Mouse (Mus musculus): ENCODE results near the gene Treml1.
"Not testable (repeated sequence)": the region's sequence is repeated elsewhere in the genome, so short reads cannot be mapped to it uniquely, and the experiment has no call there.

The Treml1 gene

DNA sequence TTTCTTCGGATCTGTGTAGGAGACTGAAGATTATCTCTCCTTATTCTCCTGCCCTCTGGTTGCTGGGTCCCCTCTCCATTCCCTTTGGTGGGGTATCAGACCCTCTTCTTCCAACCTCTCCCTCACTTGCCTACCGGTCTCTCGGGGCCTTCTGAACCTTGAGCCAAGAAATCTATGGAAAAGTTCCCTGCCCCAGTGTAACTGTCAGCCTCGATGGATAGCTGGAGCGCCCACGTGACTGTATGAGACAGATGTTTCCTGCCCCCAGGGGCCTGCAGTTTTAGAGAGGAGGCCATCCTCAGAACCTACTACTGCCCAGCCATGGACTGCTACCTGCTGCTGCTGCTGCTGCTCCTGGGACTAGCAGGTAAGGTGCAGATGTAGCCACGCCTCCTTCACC, at the start of gene Treml1:
Gene Treml1 (plus strand): TSS at position 301 of the 400 bp plus-strand sequence.
- DNase-seq: no peak

DNA sequence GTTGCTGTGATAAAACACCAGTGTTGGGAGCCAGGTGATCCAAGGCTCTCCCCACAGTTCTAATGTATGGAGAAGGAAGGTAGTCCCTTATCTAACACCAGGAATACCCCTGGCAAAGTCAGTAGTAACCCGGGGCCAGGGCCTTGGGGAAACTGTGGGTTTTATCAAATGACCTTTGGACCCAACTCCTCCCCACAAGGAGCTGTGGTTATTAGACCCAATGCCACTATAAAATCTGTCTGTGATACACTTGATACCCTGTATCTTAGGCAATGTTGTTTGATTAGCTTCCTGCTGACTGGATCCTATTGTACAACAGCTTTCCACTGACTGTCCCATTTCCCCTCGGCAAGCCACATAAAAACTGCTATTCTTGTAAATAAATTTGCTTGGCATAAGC, 47.6 kb upstream of the Treml1 start:
- DNase-seq: no peak

DNA sequence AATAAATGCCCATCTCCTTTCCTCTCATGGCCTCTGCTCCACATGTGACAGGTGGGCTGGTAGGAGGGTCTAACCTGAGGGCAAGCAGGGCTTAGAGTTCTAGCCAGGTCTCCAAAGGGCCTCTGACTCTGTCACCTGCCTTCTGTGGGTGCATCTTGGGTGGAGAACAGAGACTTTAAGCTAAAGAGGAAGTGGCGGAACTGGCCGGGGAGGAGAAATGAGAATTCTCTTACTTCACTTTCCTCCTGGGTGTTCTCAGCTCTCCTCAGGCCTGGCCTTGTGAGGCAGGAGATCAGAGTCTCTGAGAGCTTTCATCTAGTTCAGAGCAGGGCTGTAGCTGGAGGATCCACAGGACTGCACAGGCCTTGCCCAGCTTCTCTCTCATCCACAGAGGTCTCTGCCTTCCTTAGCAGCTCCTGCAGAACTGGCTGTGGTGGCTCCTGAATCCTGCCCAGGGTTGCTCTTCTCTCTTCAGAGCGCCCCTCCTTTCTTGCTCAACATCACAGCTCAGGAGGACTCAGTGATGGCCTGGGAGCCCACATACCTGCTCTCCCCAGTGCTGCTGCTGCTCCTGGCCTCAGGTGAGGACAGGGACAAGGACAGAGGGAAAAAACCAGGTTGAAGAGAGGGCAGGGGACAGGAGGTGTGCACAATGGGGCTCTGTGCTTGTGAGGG, 43.7 kb upstream of the Treml1 start, which contains the start of gene B430306N03Rik:
Gene B430306N03Rik (plus strand): TSS at position 237 of the 675 bp plus-strand sequence.
- not testable (repeated sequence) for DNase-seq

DNA sequence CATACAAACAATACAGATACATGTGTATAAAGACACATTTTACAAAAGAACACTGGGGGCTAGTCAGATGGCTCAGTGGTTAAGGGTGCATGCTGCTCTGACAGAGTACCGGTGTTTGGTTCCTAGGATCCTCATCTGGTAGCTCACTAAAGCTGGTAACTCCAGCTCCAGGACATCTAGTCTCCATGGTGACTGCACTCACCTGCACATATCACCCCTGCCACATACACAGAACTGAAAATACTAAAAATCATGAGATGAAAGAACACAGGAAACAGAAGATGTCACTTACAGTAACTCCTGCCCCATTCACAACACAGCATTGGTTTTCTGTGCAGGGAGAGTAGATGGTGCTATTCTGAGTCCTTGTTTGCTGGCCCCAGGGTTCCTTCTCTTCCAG, 41.0 kb upstream of the Treml1 start:
- DNase-seq: no peak

DNA sequence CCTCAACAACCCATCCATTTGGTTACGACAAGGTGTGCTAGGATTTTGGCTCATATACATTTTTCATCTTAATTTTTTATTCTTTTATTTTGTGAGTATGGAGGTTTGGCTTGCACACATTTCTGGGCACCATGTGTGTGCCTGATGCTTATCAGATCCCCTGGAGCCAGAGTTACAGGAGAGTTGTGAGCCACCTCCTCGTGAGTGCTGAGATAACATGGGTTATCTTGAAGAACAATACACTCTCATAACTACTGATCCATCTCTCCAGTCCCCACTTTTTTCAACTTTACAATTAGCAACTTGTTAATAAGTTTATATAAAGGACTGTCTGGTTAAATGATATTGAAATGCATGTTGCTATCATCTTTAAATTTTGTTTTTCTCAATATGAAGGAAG, 38.4 kb upstream of the Treml1 start:
- DNase-seq: no peak

DNA sequence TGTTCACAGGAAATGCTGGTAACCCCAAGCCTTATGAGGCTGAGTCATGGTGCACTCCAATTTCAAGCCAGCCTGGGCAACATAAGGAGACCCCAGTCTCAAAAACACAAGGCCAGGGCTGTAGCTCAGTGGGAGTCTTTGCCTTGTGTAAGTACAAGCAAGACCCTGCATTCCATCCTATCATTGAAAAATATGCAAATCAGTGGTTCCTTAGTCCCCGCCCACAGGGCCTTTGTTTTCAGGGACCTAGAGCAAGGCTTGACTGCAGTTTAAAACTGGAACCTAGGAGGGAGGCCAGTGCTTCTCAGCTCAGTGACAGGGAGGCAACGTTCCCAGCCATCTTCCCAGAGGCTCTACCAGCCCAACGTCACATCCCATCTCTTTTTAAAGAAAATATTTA, 36.5 kb upstream of the Treml1 start:
- DNase-seq: no peak

DNA sequence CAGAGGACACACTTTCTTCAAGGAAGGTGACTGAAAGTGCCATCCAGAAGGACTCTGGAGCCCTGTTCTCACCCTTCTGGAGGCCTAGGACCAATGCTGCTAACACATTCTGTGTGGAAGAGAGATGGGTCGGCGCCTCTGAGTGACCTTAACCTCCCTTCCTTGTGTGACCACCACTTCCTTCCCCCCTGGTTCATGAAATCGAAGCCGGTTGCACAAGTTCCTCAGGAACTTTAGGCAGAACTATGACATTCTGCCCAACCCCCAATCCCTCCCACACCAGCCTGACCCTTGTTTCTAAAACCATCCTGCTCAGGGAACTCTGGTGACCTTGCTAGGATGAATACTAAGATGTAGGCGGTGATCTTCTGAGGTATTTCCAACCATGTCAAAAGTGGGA, 35.5 kb upstream of the Treml1 start:
- no peak for DNase-seq

DNA sequence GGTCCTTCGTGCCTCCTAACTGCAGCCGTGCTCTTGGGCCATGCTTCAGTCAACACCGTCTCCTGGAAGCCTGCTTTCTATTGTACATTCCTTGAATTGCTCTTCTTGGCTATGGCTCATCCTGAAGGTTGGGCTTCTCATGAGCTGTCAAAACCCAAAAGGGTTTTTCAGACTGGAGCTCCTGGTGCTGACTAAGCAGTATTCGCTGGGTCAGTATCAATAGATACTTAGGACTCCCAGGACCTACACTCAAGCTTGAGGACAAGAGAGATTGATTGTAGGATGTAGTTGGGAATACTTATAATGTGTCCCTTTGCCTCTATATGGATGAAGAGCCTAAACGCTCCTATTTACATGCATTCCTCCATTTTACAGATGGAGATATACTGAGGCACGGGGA, 34.6 kb upstream of the Treml1 start:
- DNase-seq: no peak

DNA sequence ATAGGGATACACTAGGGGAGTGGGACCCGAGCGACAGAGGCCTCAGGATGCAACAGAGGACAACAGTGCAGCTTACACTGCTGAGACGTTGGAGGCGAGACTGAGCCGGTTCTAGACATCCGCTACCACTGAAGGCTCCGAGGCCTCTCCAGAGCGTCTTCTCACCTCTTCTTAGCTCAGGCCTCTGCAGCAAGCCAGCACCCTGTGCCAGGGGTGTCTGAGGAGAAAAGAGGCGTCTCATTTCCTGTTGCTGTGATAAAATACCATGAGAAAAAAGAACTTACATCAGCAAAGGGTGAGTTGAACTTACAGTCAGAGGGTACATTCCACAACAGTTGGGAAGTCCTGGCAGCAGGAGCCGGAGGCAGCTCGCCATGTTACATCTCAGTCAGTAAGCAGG, 34.1 kb upstream of the Treml1 start:
- no peak for DNase-seq

DNA sequence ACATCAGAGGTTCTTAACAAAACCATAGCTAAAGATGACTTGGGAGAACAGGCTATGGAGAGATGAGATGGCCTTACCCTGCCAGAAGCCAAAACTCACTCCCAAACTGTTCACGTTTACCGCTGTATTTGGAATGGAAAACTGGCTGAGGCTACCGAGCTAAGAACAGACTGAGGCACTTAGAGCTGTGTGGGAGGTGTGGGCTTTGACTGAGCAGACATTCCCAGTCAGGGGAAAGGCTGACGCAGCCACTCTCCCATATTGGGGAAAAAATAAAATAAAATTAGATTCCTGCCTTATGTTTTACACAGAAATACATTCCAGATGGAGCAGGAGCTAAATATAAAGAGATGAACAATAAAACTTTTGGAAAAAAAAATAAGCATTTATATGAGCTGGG, 33.1 kb upstream of the Treml1 start:
- peak; percentile 80 for DNase-seq

DNA sequence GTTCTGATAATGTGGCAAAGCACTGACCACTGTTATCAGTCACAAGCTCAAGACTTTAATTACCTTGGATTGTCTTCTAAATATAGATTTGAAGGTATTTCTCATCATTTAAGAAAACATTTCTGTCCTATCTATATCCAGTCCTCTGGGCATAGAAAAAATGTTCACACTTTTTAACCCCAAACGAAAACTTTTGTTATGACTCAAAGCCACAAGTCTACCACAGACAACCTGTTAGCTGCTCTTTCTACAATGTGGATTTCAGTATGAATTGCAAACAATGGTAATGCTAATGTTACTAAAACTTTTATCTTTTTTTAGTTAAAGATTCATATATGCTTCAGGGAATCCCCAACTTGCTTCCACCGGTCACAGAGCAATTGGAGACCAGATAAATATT, 27.2 kb upstream of the Treml1 start:
- DNase-seq: no peak

DNA sequence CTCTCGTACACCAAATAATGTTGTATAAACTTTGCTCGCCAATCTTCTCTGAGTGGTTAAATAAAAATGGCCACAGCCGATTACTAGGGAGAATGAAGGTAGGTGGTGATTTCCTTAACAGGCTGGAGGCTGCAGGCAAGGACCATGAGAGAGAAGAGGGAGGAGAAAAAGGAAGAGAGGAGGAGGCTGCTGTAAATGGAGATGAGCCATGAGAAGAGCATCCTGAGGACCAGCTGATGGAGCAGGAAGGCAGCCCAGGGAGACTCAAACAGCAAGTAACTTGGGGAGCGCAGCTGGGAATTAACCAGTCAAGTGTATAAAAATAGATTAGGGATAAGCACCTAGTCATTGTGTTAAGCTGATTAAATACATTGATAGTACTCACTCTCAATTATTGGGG, 25.5 kb upstream of the Treml1 start:
- DNase-seq: no peak

DNA sequence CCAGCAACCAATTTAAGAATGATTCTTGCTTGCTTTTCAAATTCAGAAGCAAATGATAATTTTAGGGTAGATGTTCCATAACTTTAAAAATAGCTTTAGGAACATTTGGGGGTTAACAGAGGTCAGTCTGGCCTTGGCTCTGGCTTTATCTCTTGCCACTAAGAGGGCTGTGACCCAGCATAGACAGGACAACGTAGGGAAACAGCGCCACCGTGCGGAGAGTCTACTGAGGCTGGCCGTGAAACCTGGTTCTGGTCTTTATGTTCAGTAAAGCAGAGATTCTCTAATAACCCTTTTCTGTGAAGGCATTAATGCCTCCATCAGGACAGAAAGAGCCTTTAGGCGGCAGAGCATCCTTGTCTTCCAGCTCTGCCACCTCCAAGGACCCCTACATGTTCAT, 22.9 kb upstream of the Treml1 start:
- DNase-seq: peak; percentile 77

DNA sequence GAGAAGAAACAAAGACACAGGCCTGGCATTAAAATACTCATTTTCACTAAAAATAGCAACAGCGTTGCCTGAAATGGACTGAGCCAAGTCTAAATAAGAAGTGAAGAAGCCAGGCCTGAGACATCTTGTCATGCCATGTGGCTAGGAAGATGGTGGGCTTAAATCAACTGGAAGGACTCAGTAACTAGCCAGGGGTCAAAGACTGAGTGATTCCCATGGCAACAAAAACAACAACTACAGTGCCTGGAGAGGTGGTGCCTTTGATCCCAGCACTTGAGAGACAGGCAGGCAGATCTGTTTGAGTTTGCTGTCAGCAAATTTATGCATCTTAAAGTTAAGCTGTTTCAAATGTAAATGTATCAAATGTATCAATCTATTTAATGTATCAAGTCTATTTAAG, 19.4 kb upstream of the Treml1 start:
- DNase-seq: no peak

DNA sequence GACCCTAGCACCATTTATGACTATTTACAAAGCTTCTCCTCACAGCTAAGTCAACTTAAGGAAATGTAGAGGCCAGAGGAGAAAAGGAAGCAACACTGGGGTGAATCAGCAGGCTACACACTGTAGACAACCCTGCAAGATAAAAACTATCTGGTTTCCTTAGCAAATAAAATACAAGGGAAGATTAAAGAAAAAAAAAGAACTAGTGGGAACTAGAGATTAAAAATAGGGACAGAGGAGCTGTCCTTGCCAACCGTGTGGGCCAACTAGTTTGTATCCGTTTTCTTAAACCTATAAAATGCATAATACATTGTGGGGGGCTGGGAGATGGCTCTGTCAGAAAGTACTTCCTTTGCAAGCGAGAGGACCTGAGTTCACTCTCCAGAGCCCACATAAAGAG, 17.8 kb upstream of the Treml1 start:
- no peak for DNase-seq

DNA sequence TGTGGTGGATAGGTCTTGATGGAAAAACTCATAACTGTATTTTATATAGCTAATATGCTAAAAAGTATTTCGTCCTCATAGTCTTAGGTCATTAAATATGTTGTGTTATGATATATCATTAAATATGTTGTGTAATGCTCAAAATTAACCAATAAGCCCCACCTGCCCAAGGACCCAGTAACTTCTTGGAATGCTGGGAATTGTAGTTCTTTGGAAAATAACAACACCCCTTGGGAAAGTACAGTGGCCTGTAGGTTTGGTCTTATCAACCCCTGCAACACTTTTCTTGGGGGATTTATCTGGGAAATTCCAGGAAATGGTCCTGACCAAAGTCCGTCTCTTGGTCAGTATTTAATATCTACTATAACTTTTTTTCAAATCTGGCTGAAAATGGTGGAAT, 16.7 kb upstream of the Treml1 start:
- no peak for DNase-seq

DNA sequence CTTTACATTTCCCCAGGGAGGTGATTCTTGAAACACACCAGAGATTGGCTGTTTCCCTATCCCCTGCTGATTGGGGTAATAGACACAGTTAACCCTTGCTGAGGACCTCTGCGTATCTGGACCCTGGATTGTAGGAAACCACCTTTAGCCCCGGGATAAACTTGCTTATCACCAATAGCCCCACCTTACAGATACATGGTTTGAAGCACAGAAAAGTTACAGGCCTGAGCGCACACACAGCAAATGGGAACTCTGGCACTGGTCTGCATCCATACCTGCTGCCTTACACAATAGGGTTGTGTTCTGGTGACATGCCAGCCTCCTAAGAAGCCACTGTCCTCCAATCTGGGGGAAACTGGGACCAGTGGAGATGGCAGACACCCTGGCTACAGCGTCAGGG, 13.9 kb upstream of the Treml1 start:
- no peak for DNase-seq

DNA sequence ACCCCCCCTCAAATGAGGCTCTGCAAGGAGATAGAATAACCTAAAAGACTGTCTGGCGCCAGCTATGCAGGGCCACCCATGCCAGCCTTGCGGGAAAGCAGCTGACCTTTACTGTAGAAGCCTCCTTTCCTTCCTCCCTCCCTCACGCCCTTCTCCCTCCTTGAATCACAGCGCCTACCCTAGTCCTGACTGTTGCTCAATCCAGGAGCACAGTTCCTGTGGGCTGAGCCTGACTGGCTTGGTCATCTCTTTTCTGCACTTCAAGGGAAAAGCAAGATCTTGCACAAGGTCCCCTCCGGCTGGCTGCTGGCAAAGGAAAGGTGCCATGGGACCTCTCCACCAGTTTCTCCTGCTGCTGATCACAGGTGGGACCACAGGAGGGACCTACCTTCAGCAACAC, 13.5 kb upstream of the Treml1 start, which contains the start of gene Trem2:
Gene Trem2 (plus strand): TSS at position 171 of the 400 bp plus-strand sequence.
- no peak for DNase-seq

DNA sequence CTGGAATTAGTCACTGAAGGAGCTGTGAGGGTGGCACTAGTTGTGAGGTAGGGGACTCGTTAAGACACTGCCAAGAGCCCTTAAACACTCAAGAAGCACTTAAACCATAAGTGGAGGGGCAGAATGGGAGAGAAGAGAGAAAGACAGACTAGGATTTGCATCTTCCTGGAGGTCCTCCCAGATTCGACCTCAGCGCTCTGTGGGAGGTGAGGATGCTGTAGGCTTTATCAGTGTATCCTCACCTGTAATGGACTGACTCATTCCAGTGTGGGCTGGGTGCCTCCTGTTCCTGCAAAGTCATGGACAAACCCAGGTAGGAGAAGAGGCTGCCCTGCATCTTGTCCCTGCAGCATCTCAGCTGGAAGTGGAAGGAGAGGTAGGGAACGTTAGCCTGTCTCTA, 12.9 kb upstream of the Treml1 start:
- DNase-seq: peak; percentile 47

DNA sequence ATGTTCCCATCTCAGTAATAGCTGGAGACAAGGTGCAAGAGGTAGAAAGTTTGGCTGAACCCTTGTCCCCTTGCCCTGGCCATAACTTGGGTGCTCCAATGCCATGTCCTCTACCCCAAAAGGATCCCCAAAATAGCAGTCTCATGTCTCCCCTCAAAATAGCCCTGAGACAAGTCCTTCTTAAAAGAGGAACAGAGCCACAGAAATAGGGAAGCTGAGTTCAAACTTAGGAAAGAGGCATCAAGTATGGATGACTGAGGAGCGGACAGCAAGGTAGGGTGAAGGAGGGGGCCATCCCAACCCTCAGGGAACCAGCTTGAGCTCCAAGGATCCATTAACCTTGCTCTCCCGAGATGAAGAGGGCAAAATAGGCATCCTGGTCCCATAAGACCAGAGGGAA, 12.4 kb upstream of the Treml1 start:
- DNase-seq: no peak

DNA sequence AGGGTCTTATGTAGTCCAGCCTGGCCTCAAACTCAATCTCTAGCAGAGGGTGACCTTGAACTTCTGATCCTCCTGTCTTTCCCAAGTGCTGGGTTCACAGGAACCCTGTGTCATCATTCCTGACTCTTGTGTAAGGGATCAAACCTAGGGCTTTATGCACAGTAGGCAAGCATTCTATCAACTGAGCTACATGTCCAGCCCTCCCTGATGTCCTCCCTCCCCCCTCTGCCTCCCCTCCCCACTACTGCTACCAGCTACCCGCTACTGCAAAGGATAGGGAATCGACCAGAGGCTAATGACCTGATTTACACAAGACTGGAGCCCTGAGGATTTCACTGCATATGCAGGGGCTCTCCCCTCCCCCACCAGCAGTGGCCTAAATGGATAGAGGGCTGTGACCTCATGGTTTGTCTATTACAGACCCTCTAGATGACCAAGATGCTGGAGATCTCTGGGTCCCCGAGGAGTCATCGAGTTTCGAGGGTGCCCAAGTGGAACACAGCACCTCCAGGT, 9.0 kb upstream of the Treml1 start:
- DNase-seq: no peak

DNA sequence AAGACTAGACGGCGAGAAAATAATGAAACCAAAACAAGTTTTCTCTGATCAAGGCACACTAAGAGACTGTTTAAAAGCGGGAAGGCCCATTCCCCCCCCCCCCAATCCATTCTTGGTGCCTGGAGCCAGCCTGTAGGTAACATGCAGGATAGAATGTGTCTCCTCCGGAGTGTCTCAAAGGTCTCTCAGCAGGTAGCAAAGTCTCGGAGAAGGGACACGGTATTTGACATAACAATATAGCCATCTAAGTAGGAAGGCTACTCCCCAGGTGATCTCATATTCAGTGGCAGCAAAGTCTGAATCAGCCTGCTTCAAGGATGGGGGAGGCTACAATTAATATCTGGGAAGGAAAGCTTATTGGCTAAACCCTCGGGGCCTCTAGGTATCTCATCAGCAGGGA, 6.7 kb upstream of the Treml1 start:
- DNase-seq: not testable (repeated sequence)

DNA sequence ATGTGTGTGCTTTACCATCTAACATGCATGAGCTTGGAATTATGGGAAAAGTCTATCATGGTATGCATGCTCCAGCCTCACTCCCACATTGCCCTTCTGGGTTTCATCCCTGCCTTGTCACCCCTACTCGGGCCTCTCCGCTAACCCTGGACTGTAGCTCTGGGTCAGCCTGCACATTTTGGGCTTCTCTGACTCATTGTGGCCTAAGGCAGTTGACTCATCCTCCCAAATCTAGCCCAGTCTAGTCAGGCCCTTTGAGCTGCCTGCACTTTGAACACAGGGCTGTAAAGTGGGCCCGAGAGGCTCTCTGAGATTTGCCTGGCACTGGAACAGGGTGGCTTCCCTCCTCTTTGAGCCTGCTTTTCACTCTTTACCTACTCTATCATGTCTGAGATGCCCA, 3.9 kb upstream of the Treml1 start:
- DNase-seq: no peak

DNA sequence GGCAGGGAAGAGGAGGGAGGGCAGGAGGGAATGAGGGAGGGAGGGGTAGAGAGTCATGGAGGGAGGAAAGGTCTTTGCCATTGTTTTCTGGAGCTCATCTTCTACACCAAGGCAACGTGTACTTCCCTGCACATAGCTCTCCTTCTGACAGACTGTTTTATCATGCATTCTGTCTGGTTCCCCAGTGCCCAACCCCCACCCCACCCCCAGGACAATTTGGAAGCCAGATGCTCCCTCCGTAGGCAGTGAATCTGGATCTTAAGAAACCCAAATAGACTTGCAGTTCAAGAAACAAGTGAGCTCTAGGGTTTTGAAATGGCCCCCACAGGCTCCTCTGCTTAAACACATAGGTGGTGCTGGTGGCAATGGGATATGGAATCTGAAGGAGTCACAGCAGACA, 1.8 kb upstream of the Treml1 start:
- no peak for DNase-seq

DNA sequence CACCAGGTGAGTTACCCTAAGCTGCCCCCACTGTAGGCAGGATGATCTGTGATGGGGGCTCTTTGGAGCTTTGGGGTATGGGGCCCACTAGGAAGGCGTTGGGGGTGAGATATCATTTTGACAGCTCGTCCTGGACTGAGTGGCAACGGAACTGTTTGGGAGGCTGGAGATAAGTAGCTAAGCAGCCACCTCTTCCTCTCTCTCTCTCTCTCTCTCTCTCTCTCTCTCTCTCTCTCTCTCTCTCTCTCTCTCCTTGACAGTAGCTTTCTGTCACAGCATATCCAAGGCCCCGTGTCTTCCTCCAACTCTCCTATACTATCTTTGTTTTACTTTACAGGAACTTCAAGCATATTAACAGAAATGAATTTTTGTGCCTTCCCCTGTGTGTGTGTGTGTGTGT, 746 bp downstream of the Treml1 start:
- no peak for DNase-seq

Data from right cerebral cortex, postnatal 25 days (tissue).